Mouse (Mus musculus): ENCODE measurements around the gene Ivns1abp. TPM values are rescaled to one million over a fixed set of nuclear protein-coding genes. Genes with fewer than 3 reads are reported as not detected.

Ivns1abp gene
- polyA plus RNA-seq, 1 experiment = 96.9 TPM

Other genes with a start within 250 kb of the Ivns1abp start
- gene Gm47985, start 161.9 kb upstream of the Ivns1abp start, polyA plus RNA-seq (2012; rRNA removed) = 0.61 and 1.9 TPM in 2 replicates
- 0.55 and 1.9 TPM in 2 replicates for gene Gm8947, start 152.1 kb upstream of the Ivns1abp start, polyA plus RNA-seq (2012; rRNA removed)
- gene Gm47995, start 146.0 kb upstream of the Ivns1abp start, polyA plus RNA-seq (2012; rRNA removed) = 0.65 and 0.72 TPM in 2 replicates
- gene 3110040M04Rik, start 140.4 kb upstream of the Ivns1abp start, polyA plus RNA-seq (2012; rRNA removed) = 0.85 TPM in 1 of 2 replicates, not detected in the other
- 0.31 and 0.41 TPM in 2 replicates for gene Gm47996, start 134.3 kb upstream of the Ivns1abp start, polyA plus RNA-seq (2012; rRNA removed)
- gene Swt1, start 84.0 kb downstream of the Ivns1abp start, polyA plus RNA-seq (2012; rRNA removed) = 6.9 and 10.6 TPM in 2 replicates
- gene Trmt1l, start 84.1 kb downstream of the Ivns1abp start, polyA plus RNA-seq (2012; rRNA removed) = 13.3 and 14.7 TPM in 2 replicates
- 35.0 and 38.2 TPM in 2 replicates for gene Rnf2, start 156.5 kb downstream of the Ivns1abp start, polyA plus RNA-seq (2012; rRNA removed)
- gene Fam129a, start 226.7 kb downstream of the Ivns1abp start, polyA plus RNA-seq (2012; rRNA removed) = 11.6 and 15.0 TPM in 2 replicates

Data from gonadal fat pad, adult 2 months (tissue).